Mouse (Mus musculus): ENCODE data around the gene Ppm1n.
"Not testable (repeated sequence)": the region's sequence is repeated elsewhere in the genome, so short reads cannot be mapped to it uniquely, and the experiment has no call there.

Gene Ppm1n

GRCm38 (mm10) chr7:19281680-19282304 is 1.9 kb upstream of the Ppm1n start:
- DNase-seq, result not testable (repeated sequence)

- DNase-seq, result no peak
These were observed 812 bp downstream of the Ppm1n start for GRCm38 (mm10) chr7:19279052-19279451.

GRCm38 (mm10) chr7:19276253-19276652 is 3.6 kb downstream of the Ppm1n start:
- DNase-seq, result no peak

GRCm38 (mm10) chr7:19272173-19272764 is 7.6 kb downstream of the Ppm1n start:
- DNase-seq, result peak; percentile 40

GRCm38 (mm10) chr7:19271238-19272172 is 8.4 kb downstream of the Ppm1n start, which contains the start of gene Vasp:
Gene Vasp, minus strand, starts transcription at chr7:19271817.
- peak; percentile 91 for DNase-seq

- DNase-seq, result no peak
These were observed 9.2 kb downstream of the Ppm1n start for GRCm38 (mm10) chr7:19270509-19271237.

- DNase-seq, result no peak
These were observed 10.0 kb downstream of the Ppm1n start for GRCm38 (mm10) chr7:19269721-19270441.

GRCm38 (mm10) chr7:19268993-19269681 is 10.7 kb downstream of the Ppm1n start:
- no peak for DNase-seq

- DNase-seq, result no peak
These were observed 12.8 kb downstream of the Ppm1n start for GRCm38 (mm10) chr7:19267051-19267450.

GRCm38 (mm10) chr7:19265928-19266822 is 13.7 kb downstream of the Ppm1n start:
- DNase-seq, result no peak

- no peak for DNase-seq
These were observed 14.7 kb downstream of the Ppm1n start for GRCm38 (mm10) chr7:19265147-19265546.

- DNase-seq, result no peak
These were observed 21.5 kb downstream of the Ppm1n start for GRCm38 (mm10) chr7:19258336-19258735.

- DNase-seq, result peak; percentile 70
These were observed 22.4 kb downstream of the Ppm1n start for GRCm38 (mm10) chr7:19257390-19258022.

- DNase-seq, result no peak
These were observed 23.3 kb downstream of the Ppm1n start for GRCm38 (mm10) chr7:19256567-19256966.

- DNase-seq, result no peak
These were observed 24.5 kb downstream of the Ppm1n start for GRCm38 (mm10) chr7:19255395-19255794.

GRCm38 (mm10) chr7:19253437-19253836 is 26.4 kb downstream of the Ppm1n start:
- no peak for DNase-seq

- no peak for DNase-seq
These were observed 27.8 kb downstream of the Ppm1n start for GRCm38 (mm10) chr7:19252078-19252477.

- no peak for DNase-seq
These were observed 32.4 kb downstream of the Ppm1n start for GRCm38 (mm10) chr7:19247511-19247910.

GRCm38 (mm10) chr7:19246855-19247254 is 33.0 kb downstream of the Ppm1n start:
- DNase-seq, result no peak

GRCm38 (mm10) chr7:19245083-19245482 is 34.8 kb downstream of the Ppm1n start:
- DNase-seq, result no peak
